Mouse (Mus musculus) effector memory CD4-positive, alpha-beta T cell, adult 5 months (primary cell): ENCODE data around the gene H2-DMb2. TPM values are rescaled to one million over a fixed set of nuclear protein-coding genes. Genes with fewer than 3 reads are reported as not detected.

Experiments
- polyA plus RNA-seq: library from polyadenylated mRNA; unstranded; fragments of 100-300 nt; shearing (Covaris generic); gene quantifications from one replicate; pipeline ENCODE4 v1.2.1, GENCODE M21; 2017

H2-DMb2 gene
- 0.97 TPM for polyA plus RNA-seq

DNA sequence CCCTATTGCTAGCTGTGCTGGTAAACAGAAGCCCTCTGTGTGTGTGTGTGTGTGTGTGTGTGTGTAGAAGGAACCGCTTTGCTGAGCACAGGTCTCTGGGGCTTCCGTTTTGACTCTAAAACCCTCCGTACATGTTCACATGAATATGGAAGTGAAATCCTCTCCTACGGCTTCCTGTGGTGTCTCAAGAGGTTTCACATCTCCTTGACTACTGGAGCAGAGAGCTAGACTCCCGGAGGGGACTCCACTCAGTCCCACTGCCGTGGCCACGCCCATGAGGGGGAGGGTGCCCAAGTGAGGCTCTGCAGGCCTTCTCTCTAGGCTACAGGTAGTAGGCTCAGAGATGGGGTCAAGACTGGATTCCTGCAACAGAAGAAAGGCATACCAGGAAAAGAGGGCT is at the start of gene H2-DMb2:
Gene H2-DMb2, plus strand, starts transcription at position 275 of the 400 bp plus-strand sequence.

DNA sequence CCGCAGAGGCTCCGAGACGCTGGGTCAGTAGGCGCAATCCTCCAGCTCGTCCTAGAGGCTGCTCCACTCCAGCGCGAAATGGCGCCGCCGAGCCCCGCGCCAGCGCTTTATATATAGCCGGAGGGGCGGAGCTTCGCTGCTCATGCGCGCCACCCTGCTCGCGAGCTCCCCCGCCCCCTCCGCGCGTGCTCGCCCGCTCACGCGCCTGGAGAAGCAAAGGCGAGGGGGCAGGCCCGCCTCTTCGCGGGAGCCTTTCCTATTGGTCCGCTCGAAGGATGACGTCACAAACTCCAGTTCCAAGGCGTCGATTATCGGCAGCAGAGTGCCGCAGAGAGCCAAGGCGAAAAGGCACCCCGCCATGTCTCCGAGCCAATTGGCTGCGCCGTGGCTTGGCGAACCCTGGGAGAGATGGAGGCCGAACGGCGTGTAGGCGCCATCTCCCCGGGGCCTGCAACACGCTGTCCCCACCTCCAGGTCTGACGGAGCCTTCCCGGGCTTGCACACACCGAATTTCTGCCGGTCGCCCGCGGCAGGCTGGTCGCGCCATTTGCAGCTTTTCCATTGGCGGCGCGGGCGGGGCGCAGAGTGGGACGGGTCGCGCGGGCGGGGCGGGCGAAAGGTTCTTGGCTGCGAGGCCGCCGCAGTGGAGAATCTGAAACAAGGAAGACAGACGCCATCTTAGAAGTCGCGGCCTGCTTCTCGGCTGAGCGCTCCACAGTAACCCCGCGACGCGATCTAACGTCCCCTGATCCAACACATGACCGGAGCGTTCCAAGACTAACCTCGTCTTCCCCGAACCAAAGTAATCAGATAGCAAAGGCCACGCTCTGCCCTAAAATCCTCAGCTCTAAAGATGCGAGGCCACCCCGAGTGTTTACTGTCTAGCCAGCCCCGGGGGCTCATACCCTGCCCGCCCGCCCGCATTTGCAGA is 23.6 kb upstream of the H2-DMb2 start, which contains the start of gene H2-DMa:
Gene H2-DMa, plus strand, starts transcription at position 293 of the 931 bp plus-strand sequence.

DNA sequence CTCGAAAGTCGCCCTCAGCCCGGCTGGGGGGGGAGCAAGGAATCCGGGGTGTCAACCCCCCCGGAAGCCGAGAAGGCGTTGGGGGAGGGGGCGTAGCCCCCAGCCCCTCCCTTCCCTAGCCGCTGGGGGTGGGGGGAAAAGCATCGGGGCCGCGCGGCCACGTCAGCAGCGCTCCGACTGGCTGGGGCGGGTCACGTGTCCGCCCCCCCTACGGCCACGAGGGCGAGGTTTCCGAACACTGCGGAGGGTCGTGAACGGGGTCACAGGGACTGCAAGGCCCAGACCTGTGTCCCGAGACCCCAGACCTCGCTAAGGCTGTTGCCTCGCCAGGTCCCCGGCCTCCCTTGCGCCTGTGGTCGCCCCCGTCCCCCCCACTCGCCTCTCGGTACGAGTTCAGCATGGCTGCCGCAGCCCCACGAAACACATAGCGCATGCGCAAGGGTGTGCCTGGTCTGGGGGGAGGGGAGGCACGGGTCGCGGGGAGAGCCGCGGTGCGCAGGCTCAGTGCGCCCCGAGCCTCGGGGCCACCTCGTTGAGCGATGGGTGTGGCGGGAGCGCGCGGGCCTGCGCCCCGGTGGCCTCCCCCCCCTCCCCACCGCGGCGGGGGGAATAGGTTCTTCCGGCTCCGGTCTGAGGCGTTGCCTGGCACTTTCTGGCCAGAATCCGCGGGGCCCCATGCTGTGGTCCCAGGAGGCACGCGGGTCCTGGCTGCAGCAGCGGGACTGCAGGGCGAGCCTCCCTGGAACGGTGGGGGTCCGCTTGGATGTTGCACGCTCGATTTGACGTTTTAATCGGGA is 20.7 kb upstream of the H2-DMb2 start, which contains the start of gene Brd2:
Gene Brd2, minus strand, starts transcription at position 447 of the 797 bp plus-strand sequence.

DNA sequence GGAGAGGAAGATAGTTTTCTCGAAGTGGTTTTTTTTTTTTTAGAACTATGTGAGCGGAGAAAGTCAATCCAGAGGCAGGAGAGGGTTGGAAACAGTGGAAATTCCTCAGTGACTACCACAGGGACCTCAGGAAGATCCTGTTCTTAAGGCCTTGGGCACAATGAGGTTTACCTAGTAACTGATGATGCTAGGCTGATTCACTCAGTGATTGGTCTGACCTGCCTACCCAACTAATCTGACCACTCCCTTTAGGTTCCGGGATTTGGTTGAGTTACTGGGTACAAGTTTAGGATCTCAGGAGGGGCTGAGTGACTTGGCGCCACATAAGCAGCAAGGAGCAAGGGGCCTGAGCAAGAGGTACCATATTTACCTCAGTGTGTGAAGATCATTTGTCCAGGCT is 9.8 kb downstream of the H2-DMb2 start, which contains the start of gene H2-DMb1:
Gene H2-DMb1, plus strand, starts transcription at position 150 of the 400 bp plus-strand sequence.

DNA sequence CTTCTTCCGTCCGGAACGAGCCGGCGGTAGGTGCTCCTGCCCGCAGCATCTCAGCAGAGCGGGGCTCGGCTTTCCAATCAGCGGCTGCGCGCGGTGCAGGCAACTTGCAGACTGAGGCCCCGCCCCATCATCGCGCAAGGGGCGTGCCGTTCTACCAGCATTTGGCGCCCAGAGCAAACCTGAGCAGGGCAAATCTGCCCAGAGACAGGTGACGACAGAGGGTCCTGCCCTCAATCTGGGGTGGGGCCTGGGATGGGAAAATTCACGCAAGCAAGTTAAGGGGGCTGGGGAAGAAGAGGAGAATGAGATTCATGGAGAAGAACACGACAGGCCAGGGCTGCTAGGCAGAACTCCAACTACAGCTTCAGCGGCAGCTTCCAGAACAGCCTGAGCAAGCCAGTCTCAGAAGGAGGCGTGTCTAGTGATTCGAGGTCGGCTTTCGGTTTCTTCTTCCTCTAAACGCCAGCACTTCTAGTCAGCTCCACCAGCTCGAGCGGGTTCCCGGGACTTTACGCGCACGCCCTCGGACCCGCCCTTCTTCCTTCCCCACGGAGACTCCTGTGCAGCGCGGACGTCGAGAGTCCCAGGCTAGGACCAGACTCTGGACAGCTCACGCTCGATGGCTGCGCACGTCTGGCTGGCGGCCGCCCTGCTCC is 44.3 kb downstream of the H2-DMb2 start, which contains the start of the genes Tap1 and Psmb9:
Gene Tap1, plus strand, starts transcription at position 293 of the 656 bp plus-strand sequence.
Gene Psmb9, minus strand, starts transcription at position 504 of the 656 bp plus-strand sequence.

DNA sequence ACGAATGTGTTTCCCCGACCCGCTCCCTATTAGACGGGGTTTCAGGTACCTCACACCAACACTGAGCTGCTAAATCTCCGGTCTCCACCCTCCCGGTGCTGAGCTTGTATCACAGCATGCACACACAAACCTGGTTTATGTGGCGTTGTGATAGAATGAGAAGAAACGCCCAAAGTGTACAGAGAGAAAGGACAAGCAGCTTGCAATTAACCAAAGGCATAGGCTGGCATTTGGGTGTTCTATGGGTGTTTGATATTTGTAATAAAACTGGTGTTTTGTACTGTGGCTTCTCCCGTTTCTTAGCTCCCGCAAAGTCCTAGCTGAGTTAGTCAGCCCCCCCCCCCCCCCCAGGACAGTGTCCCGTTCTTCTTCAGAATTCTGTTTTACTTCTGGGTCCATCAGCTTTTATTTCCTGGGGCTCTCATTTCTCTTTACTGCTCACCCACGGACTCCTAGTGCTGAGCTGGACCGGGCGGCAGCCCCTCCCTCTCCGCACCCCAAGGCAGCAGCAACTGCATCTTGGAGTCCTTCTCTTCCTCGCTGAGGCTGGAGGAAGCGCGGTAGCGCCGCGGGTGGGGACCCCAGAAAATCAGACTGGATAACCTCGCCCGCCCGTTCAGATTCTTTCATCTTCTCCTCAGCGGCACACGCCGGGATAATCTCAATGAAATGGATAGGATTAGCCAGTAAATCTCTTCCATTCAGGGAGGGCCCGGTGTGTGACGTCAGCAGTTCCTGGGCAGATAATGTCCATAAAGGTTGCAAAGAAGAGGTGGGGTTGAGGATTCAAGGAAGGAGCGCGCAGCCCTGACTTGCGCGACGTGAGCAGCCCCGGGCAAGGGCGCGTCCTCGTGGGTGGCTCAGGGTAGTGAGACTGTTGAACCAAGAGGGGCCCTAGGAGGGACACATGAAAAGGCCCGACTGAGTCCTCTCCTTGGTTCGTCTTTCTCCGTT is 54.1 kb downstream of the H2-DMb2 start, which contains the start of gene Psmb8:
Gene Psmb8, plus strand, starts transcription at position 781 of the 954 bp plus-strand sequence.

Other genes starting within 250 kb of the H2-DMb2 start
- 3.3 TPM for gene Platr17, start 238.2 kb upstream of the H2-DMb2 start, polyA plus RNA-seq
- 58.7 TPM for gene Daxx, start 233.9 kb upstream of the H2-DMb2 start, polyA plus RNA-seq
- 359 TPM for gene Tapbp, start 227.4 kb upstream of the H2-DMb2 start, polyA plus RNA-seq
- gene Zbtb22, start 227.4 kb upstream of the H2-DMb2 start, polyA plus RNA-seq = 18.9 TPM
- 91.0 TPM for gene Rgl2, start 213.8 kb upstream of the H2-DMb2 start, polyA plus RNA-seq
- gene Pfdn6, start 203.0 kb upstream of the H2-DMb2 start, polyA plus RNA-seq = 83.7 TPM
- 38.7 TPM for gene Wdr46, start 202.6 kb upstream of the H2-DMb2 start, polyA plus RNA-seq
- 7.9 TPM for gene B3galt4, start 191.8 kb upstream of the H2-DMb2 start, polyA plus RNA-seq
- 48.6 TPM for gene Vps52, start 187.5 kb upstream of the H2-DMb2 start, polyA plus RNA-seq
- 2,421 TPM for gene Rps18, start 187.3 kb upstream of the H2-DMb2 start, polyA plus RNA-seq
- 13,966 TPM for gene H2-K1, start 143.0 kb upstream of the H2-DMb2 start, polyA plus RNA-seq
- 29.5 TPM for gene Ring1, start 118.6 kb upstream of the H2-DMb2 start, polyA plus RNA-seq
- 238 TPM for gene H2-Ke6, start 115.2 kb upstream of the H2-DMb2 start, polyA plus RNA-seq
- 112 TPM for gene Slc39a7, start 111.6 kb upstream of the H2-DMb2 start, polyA plus RNA-seq
- gene Rxrb, start 111.5 kb upstream of the H2-DMb2 start, polyA plus RNA-seq = 85.3 TPM
- gene Col11a2, start 103.9 kb upstream of the H2-DMb2 start, polyA plus RNA-seq = 0.94 TPM
- gene H2-Oa, start 51.0 kb upstream of the H2-DMb2 start, polyA plus RNA-seq = 6.3 TPM
- gene H2-DMa, start 23.8 kb upstream of the H2-DMb2 start, polyA plus RNA-seq = 18.9 TPM
- 276 TPM for gene Brd2, start 20.7 kb upstream of the H2-DMb2 start, polyA plus RNA-seq
- not detected for gene H2-DMb1, start 9.8 kb downstream of the H2-DMb2 start, polyA plus RNA-seq
- 199 TPM for gene Tap1, start 44.2 kb downstream of the H2-DMb2 start, polyA plus RNA-seq
- 260 TPM for gene Psmb9, start 44.5 kb downstream of the H2-DMb2 start, polyA plus RNA-seq
- gene Psmb8, start 54.4 kb downstream of the H2-DMb2 start, polyA plus RNA-seq = 610 TPM
- gene Tap2, start 60.2 kb downstream of the H2-DMb2 start, polyA plus RNA-seq = 230 TPM
- gene H2-Ob, start 95.6 kb downstream of the H2-DMb2 start, polyA plus RNA-seq = 31.4 TPM
- gene H2-Ab1, start 114.4 kb downstream of the H2-DMb2 start, polyA plus RNA-seq = 5.6 TPM
- 4.3 TPM for gene H2-Aa, start 144.5 kb downstream of the H2-DMb2 start, polyA plus RNA-seq
- 1.7 TPM for gene H2-Eb1, start 162.6 kb downstream of the H2-DMb2 start, polyA plus RNA-seq
- gene H2-Eb2, start 182.4 kb downstream of the H2-DMb2 start, polyA plus RNA-seq = not detected
- gene Btnl2, start 211.5 kb downstream of the H2-DMb2 start, polyA plus RNA-seq = not detected
- gene Btnl1, start 233.8 kb downstream of the H2-DMb2 start, polyA plus RNA-seq = not detected